Mouse (Mus musculus) c-Kit-positive CD71-negative TER-119-negative erythroid progenitor cells, embryonic 14.5 days (primary cell): Measurements from ENCODE around the gene Inip.
A peak's percentile ranks its signal among the peaks of the same experiment; 100 is the strongest.

Experiments used
- DNase-seq: peaks from one replicate; pipeline ENCODE4 v3.0.0-alpha.2; 2013; ENCODE audit warnings: low read depth

Inip gene

GRCm38 (mm10) chr4:59801489-59801888 lies at the start of gene Inip:
Gene Inip (minus strand): TSS chr4:59801589.
- DNase-seq, result no peak

DNA sequence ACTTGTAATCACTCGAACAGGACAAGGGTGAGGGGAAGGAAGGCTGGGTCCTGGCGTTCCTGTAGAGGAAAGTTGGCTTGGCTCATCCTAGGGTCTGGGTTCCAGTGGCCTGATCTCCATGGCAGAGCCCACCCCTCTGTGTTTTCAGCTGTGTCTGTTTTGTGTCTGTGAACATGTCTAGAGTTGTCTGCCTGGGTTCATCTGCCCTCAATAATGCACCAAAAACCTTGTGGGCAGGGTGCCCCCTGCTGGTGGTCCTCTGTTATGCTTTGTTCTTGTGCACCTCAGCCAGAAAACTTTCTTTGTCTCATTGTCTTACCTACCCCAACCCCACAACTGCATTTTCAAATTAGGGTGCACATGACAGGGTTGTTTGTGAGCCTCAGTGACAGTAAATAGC lies 48.8 kb upstream of the Inip start:
- peak; percentile 68 for DNase-seq

GRCm38 (mm10) chr4:59847447-59847846 lies 46.1 kb upstream of the Inip start:
- no peak for DNase-seq

DNA sequence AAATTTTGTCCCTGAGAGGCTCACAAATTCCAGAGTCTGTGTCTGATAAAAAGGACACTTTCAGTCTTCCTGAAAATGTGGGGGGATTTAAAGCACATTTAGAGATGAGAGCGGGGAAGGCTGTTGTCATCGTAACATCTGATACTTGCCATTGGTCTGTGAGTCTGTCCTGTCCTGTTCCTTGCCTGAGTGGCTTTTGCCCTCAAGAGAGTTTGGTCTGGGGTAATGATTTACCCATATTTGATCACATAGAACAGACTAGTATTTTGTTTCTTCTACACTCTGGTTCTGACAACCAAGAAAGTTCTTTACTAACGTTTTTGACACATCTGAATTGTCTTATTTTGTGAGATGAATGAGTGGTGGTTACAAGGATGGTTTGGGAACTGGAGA lies 43.9 kb upstream of the Inip start:
- DNase-seq, result no peak

GRCm38 (mm10) chr4:59844460-59845244 lies 43.3 kb upstream of the Inip start:
- DNase-seq, result no peak

DNA sequence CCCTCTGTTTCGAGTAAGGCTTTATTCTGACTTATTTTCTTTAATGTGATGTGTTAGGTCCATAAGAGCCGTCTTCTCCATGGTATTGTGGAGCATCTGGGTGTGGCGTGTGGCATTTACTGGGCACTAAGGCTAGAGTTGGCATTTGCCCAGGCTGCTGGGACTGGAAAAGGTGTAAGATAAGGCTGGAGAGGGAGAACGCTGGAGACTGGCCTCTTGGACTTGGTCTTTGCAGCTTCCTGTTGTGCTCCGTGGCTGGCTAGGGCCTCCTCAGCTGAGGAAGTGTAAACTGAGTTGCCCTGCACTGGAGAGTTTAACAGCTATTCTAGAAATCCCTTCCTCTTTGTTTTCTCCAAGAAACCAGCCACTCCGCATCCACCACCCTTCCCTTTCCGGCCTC lies 36.3 kb upstream of the Inip start:
- no peak for DNase-seq

DNA sequence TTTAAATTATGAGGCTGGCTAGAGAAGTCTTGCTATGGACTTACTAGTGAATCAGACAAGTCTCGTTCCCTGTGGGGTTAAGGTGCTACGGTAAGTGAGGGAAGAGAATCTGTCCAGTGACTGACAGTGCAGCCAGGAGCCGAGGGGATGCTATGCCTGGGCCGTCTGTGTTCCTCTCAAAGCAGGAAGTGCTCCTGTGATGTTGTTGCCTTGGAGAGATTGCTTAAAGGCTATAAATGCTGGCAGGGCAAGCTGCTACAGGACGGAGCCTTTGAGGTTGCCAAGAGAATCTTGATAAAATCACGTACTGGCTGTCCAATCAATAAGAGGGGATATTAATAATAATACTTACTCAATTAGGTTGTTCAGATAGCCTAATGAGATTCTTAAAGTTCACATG lies 31.4 kb upstream of the Inip start:
- DNase-seq, result no peak

GRCm38 (mm10) chr4:59831038-59831437 lies 29.6 kb upstream of the Inip start:
- no peak for DNase-seq

GRCm38 (mm10) chr4:59829072-59829471 lies 27.7 kb upstream of the Inip start:
- no peak for DNase-seq

DNA sequence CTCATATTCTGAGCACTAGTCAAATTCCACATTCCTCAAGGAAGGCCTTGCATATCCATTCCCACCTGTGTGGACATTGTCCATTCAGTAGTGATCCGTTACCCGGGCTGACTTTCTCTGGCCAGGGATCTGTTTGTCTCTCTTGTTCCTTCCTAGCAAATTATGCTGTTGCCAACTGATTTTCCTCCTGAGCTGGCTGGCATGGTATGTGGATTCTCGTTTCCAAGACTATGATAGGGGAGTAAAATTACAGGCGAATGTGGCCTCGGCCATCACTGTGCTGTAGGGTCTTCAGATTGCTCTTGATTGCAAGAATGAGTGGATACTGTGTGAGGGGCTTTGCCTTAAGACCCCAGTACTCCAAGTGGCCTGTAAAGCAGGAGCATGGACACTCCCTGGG lies 25.0 kb upstream of the Inip start:
- DNase-seq, result no peak

DNA sequence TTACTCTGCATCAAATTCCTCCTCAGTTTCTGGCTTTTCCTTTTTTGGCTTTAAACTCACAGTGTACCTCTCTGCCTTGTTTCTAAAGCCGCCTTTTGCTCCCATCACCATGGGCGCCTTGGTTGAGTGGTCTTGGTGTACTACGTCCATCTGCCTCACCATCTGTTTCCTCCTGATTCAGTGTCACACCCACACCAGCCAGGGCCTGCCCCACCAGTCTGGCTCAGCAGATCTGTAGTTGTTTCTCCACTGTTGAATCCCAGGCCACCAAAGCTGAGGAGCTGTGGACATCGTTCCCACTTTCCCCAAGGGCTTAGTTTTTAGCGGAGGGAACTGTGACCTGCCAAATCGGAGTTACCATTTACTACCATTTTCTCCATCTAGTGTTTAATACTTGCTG lies 24.2 kb upstream of the Inip start:
- no peak for DNase-seq

GRCm38 (mm10) chr4:59824860-59825259 lies 23.5 kb upstream of the Inip start:
- DNase-seq, result no peak

- no peak for DNase-seq
Observed at GRCm38 (mm10) chr4:59823470-59823869, 22.1 kb upstream of the Inip start.

GRCm38 (mm10) chr4:59822119-59822518 lies 20.7 kb upstream of the Inip start:
- DNase-seq, result no peak

- no peak for DNase-seq
Observed at GRCm38 (mm10) chr4:59821516-59821915, 20.1 kb upstream of the Inip start.

DNA sequence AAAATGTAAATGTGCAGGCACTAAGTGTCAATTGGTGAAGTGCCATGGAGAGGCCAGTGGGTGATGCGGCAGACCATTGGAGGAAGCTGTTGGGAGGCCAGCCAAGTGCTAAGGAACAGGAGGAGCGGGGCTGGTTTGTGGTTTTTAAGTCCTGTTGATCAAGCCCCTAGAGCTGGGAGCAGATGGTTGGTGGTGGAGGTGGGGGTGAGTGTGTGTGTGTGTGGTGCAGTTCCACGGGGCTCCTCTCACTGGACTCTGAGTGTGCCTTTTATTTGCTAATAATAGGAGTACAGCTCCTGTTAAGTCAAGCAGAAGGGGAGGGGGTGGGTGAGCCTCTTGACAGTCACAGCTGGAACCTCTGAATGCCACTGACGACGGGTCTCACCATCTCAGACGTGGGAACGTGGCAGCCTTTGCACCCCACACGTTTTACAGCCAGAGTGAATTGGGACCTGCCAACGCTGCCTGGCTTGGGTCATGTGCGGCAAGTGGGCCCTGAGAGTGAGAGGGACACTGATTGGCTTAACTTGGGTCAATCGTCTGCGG lies 18.2 kb upstream of the Inip start:
- no peak for DNase-seq

DNA sequence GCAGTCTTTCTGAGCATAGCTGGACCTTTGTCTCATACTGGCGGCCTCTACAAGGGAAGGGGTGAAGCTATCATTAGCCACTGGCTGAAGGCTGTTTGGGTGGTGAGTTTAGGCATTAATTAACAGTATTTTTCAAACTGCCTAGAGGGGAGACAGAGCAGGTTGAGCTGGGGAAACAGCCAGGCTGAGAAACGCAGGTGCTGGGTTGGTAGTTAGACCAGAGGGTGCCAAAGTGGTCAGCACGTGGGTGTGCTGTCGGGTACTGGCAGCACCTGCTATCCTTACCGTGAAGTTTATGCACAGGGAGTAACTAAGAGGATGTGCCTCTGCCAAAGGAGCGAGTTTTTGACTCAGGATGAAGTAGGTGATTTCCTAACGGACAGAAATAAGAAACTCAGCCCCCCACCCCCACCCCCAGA lies 17.7 kb upstream of the Inip start:
- DNase-seq, result no peak

DNA sequence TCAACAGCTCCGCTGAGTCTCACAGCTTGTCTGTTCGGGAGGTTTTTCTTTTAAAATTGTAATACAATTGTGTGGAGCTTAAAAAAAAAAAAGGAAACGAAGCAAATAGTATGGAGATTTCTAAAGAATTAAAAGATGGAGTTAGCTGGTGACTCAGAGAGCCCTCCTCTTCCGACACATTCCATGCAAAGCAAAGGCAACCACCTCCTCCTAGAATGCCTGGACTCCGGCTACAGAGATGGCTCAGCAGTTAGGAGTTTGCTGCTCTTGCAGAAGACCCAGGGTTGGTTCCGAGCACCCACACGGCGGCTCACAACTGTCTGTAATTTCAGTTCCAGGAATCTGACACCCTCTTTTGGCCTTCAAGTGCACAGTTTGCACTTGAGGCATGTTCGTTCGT lies 17.1 kb upstream of the Inip start:
- no peak for DNase-seq

DNA sequence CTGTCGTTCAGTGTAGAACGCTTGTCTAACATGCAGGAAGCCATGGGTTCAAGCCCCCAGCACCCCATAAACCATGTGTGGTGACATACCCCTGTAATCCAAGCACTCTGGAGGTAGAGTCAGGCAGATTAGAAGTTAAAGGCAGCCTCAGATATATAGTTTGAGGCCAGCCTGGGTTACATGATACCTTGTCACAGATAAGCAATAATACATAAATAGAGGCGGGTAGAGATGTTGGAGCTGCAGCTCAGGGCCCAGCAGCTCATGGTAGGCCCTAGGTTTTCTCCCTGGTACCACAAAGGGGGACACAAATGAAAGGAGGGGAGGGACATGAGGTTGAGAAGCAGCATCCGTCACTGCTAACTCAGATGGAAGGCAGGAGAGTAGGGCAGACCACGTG lies 16.4 kb upstream of the Inip start:
- DNase-seq, result no peak

GRCm38 (mm10) chr4:59816477-59816876 lies 15.1 kb upstream of the Inip start:
- DNase-seq, result no peak

GRCm38 (mm10) chr4:59816016-59816415 lies 14.6 kb upstream of the Inip start:
- DNase-seq, result no peak

GRCm38 (mm10) chr4:59815121-59815810 lies 13.9 kb upstream of the Inip start:
- no peak for DNase-seq

- no peak for DNase-seq
Observed at GRCm38 (mm10) chr4:59814094-59814493, 12.7 kb upstream of the Inip start.
